Mouse (Mus musculus) embryonic facial prominence, embryonic 11.5 days (tissue): ENCODE measurements around the gene Rps2. TPM values are rescaled to one million over a fixed set of nuclear protein-coding genes. Genes with fewer than 3 reads are reported as not detected.
A peak's percentile ranks its signal among the peaks of the same experiment; 100 is the strongest.

Experiments used
- ATAC-seq: fragments of 200-750 bp; cut with Nextera tagmentation; replicated peaks from 2 replicates; pipeline ENCODE4 v1.8.0; 2017; ENCODE audit warnings: low read depth; ENCODE audit not compliant: insufficient number of reproducible peaks, low FRiP score, low TSS enrichment
- DNase-seq: peaks from one replicate; pipeline ENCODE4 v3.0.0-alpha.2; 2015; ENCODE audit warnings: low spot score
- H3K27ac ChIP-seq: fragments of 300-500 bp; sonication (generic); replicated peaks from 2 replicates; pipeline ENCODE4 v1.5.1; 2014; ENCODE audit warnings: mild to moderate bottlenecking, low read depth, low read length, control low read depth
- H3K27me3 ChIP-seq: fragments of 300-500 bp; sonication (generic); 2 replicates; pipeline ENCODE4 v1.6.1; 2014; ENCODE audit warnings: mild to moderate bottlenecking, low read length, moderate library complexity, mixed read lengths; ENCODE audit not compliant: control insufficient read depth, insufficient read depth
- H3K36me3 ChIP-seq: fragments of 300-500 bp; sonication (generic); replicated peaks from 2 replicates; pipeline ENCODE4 v1.6.1; 2014; ENCODE audit warnings: low read depth, mild to moderate bottlenecking, low read length, moderate library complexity, mixed read lengths; ENCODE audit not compliant: control insufficient read depth, insufficient read depth
- H3K4me1 ChIP-seq: fragments of 300-500 bp; sonication (generic); 2 replicates; pipeline ENCODE4 v1.6.1; 2014; ENCODE audit warnings: low read length, mixed read lengths; ENCODE audit not compliant: control insufficient read depth, insufficient read depth
- H3K4me2 ChIP-seq: fragments of 300-500 bp; sonication (generic); 2 replicates; pipeline ENCODE4 v1.6.1; 2014; ENCODE audit warnings: low read depth, mild to moderate bottlenecking, control low read depth, low read length, moderate library complexity
- H3K4me3 ChIP-seq: fragments of 300-500 bp; sonication (generic); 2 replicates; pipeline ENCODE4 v1.5.1; 2014; ENCODE audit warnings: low read depth, low read length, control low read depth
- H3K9ac ChIP-seq: fragments of 300-500 bp; sonication (generic); replicated peaks from 2 replicates; pipeline ENCODE4 v1.6.1; 2014; ENCODE audit warnings: mild to moderate bottlenecking, control low read depth, low read length
- H3K9me3 ChIP-seq: fragments of 300-500 bp; sonication (generic); replicated peaks from 2 replicates; pipeline ENCODE4 v1.6.1; 2016; ENCODE audit warnings: mild to moderate bottlenecking, low read length, inconsistent platforms, mixed read lengths; ENCODE audit not compliant: control insufficient read depth
- WGBS: fragments of 180-500 bp; shearing (Covaris S2); extraction: QIAGEN DNeasy Blood & Tissue Kit; methylation state at CpG from one replicate; pipeline ENCODE4 v1.1.7; 2014; 5-methylcytosine and 5-hydroxymethylcytosine counted together
- polyA plus RNA-seq: library from polyadenylated mRNA; unstranded; fragments of >200 nt; fragmentation: Nextera tagmentation; extraction: Ambion mirVana; gene quantifications from 2 replicates; pipeline ENCODE4 v1.2.1, GENCODE M21; 2014

Gene Rps2
- polyA plus RNA-seq, 1 experiment from 2014 or later, result 1,371 TPM

- Histone ChIP-seq H3K27ac (no peak within 1 kb of the TSS; the same call in 1 of the 2 replicates), H3K9me3 (no peaks in the 10 kb centered on the region), H3K9ac (peak within 1 kb of the TSS; percentile 64), H3K4me1 (no peaks in the 10 kb centered on the region), H3K27me3 (no peaks in the 10 kb centered on the region), H3K4me2 (peak within 1 kb of the TSS; percentile 73), H3K36me3 (no peaks in the 10 kb centered on the region), H3K4me3 (peak within 1 kb of the TSS; percentile 59)
- 1% methylated on average over 29 of the region's 29 CpGs for WGBS
- DNase-seq (peak; percentile 99), ATAC-seq (peak; percentile 93)
Measured at GRCm38 (mm10) chr17:24736330-24737051, 18.6 kb downstream of the Rps2 start, which contains the start of gene Msrb1. Gene Msrb1, plus strand, starts transcription at chr17:24736642.

GRCm38 (mm10) chr17:24737135-24737810, 19.4 kb downstream of the Rps2 start:
- Histone ChIP-seq H3K27me3 (no peaks in the 10 kb centered on the region), H3K4me2 (peak overlapping the region; percentile 73), H3K4me1 (no peaks in the 10 kb centered on the region), H3K27ac (no peak overlapping the region), H3K4me3 (peak overlapping the region; percentile 59), H3K9ac (no peak overlapping the region), H3K36me3 (no peaks in the 10 kb centered on the region), H3K9me3 (no peaks in the 10 kb centered on the region)
- ATAC-seq, result no peak
- WGBS, result 27% methylated on average over 8 of the region's 8 CpGs
- peak; percentile 6 for DNase-seq

GRCm38 (mm10) chr17:24738238-24738637, 20.3 kb downstream of the Rps2 start:
- ATAC-seq, result no peak
- WGBS, result 89% methylated on average over 4 of the region's 4 CpGs
- no peak for DNase-seq

DNA sequence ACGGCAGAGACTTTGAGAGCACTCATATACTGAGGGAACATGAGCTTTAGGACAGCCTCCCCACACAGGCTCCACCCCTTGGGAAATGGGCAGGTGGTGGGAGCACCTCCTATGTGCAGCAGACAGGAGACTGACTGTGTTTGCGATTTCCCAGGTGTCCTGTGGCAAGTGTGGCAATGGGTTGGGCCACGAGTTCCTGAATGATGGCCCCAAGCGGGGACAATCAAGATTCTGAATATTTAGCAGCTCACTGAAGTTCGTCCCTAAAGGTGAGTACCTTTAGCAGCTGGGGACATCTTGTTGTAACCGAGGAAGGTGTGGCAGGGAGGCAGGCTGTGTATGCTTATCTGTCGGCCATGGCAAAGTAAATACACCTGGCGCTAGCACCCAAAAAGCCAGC, 22.0 kb downstream of the Rps2 start:
- no peaks in the 10 kb centered on the region for H3K9me3 ChIP-seq
- no peak for DNase-seq
- H3K4me1 ChIP-seq, result no peaks in the 10 kb centered on the region
- no peak overlapping the region for H3K9ac ChIP-seq
- H3K4me2 ChIP-seq, result no peak overlapping the region
- no peak for ATAC-seq
- no peaks in the 10 kb centered on the region for H3K27me3 ChIP-seq
- 89% methylated on average over 8 of the region's 8 CpGs for WGBS
- no peak overlapping the region for H3K4me3 ChIP-seq
- H3K36me3 ChIP-seq, result no peaks in the 10 kb centered on the region
- H3K27ac ChIP-seq, result no peak overlapping the region

More at GRCm38 (mm10) chr17:24738238-24738637, 20.3 kb downstream of the Rps2 start:
- Histone ChIP-seq H3K36me3 (no peaks in the 10 kb centered on the region), H3K4me3 (no peak overlapping the region), H3K27me3 (no peaks in the 10 kb centered on the region), H3K4me1 (no peaks in the 10 kb centered on the region), H3K9me3 (no peaks in the 10 kb centered on the region), H3K4me2 (no peak overlapping the region), H3K27ac (no peak overlapping the region), H3K9ac (no peak overlapping the region)

- H3K36me3 ChIP-seq, result no peaks in the 10 kb centered on the region
- DNase-seq (no peak), ATAC-seq (no peak)
- no peak overlapping the region for H3K27ac ChIP-seq
- WGBS, result 79% methylated on average over 8 of the region's 8 CpGs
- no peaks in the 10 kb centered on the region for H3K27me3 ChIP-seq
- no peak overlapping the region for H3K4me3 ChIP-seq
- peaks cover 2% of the 10 kb centered on the region; the same call in 1 of the 2 replicates for H3K4me1 ChIP-seq
- H3K4me2 ChIP-seq, result no peak overlapping the region
- H3K9ac ChIP-seq, result no peak overlapping the region
- H3K9me3 ChIP-seq, result no peaks in the 10 kb centered on the region
Measured at GRCm38 (mm10) chr17:24742307-24742706, 24.4 kb downstream of the Rps2 start.

- Histone ChIP-seq H3K9ac (no peak overlapping the region), H3K4me2 (no peak overlapping the region), H3K27ac (no peak overlapping the region), H3K9me3 (no peaks in the 10 kb centered on the region), H3K4me1 (peaks cover 2% of the 10 kb centered on the region; the same call in 1 of the 2 replicates), H3K36me3 (no peaks in the 10 kb centered on the region), H3K27me3 (no peaks in the 10 kb centered on the region), H3K4me3 (no peak overlapping the region)
- no peak for ATAC-seq
- 78% methylated on average over 5 of the region's 5 CpGs for WGBS
- no peak for DNase-seq
Measured at GRCm38 (mm10) chr17:24743896-24744295, 26.0 kb downstream of the Rps2 start.

DNA sequence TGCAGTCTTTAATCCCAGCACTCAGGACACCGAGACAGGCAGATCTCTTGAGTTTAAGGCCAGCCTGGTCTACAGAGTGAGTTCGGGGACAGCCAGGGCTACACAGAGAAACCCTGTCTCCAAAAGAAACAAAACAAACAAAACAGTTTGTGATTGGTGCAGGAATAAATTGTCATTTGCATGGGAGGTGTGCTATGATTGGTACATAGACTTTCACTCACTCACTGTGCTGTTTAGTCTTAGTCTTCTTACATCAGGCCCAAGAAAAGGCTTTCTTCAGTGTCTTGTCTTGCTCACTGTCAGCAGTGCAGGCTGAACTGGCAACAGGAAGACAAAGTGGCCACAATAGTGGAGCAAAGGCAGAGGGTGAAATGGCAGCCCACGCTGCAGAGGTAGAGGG, 26.5 kb downstream of the Rps2 start:
- H3K27me3 ChIP-seq, result no peaks in the 10 kb centered on the region
- WGBS, result 66% methylated on average over 3 of the region's 3 CpGs
- no peak overlapping the region for H3K4me2 ChIP-seq
- no peaks in the 10 kb centered on the region for H3K36me3 ChIP-seq
- no peaks in the 10 kb centered on the region for H3K9me3 ChIP-seq
- ATAC-seq, result no peak
- H3K27ac ChIP-seq, result no peak overlapping the region
- peaks cover 2% of the 10 kb centered on the region; the same call in 1 of the 2 replicates for H3K4me1 ChIP-seq
- no peak for DNase-seq
- H3K4me3 ChIP-seq, result no peak overlapping the region
- no peak overlapping the region for H3K9ac ChIP-seq
